Mouse (Mus musculus) embryonic facial prominence, embryonic 10.5 days (tissue): ENCODE results near the gene Usp21. TPM values are rescaled to one million over a fixed set of nuclear protein-coding genes. Genes with fewer than 3 reads are reported as not detected.
"Not testable (repeated sequence)": the region's sequence is repeated elsewhere in the genome, so short reads cannot be mapped to it uniquely, and the experiment has no call there.

ENCODE experiments used
- DNase-seq: peaks from one replicate; pipeline ENCODE4 v3.0.0-alpha.2; 2017; ENCODE audit warnings: low spot score
- H3K27ac ChIP-seq: fragments of 300-500 bp; sonication (generic); replicated peaks from 2 replicates; pipeline ENCODE4 v1.5.1; 2016; ENCODE audit warnings: mild to moderate bottlenecking
- H3K27me3 ChIP-seq: fragments of 300-500 bp; sonication (generic); replicated peaks from 2 replicates; pipeline ENCODE4 v1.6.1; 2016; ENCODE audit warnings: low read depth, mild to moderate bottlenecking; ENCODE audit not compliant: poor library complexity, severe bottlenecking
- H3K36me3 ChIP-seq: fragments of 300-500 bp; sonication (generic); replicated peaks from 2 replicates; pipeline ENCODE4 v1.6.1; 2016; ENCODE audit warnings: mild to moderate bottlenecking, moderate library complexity
- H3K4me1 ChIP-seq: fragments of 300-500 bp; sonication (generic); 2 replicates; pipeline ENCODE4 v1.6.1; 2016
- H3K4me3 ChIP-seq: fragments of 300-500 bp; sonication (generic); 2 replicates; pipeline ENCODE4 v1.5.1; 2016; ENCODE audit warnings: mild to moderate bottlenecking, moderate library complexity
- H3K9me3 ChIP-seq: fragments of 300-500 bp; sonication (generic); 2 replicates; pipeline ENCODE4 v1.6.1; 2016; ENCODE audit warnings: mild to moderate bottlenecking
- WGBS: fragments of 180-500 bp; shearing (Covaris S2); methylation state at CpG from one replicate; pipeline ENCODE4 v1.1.7; 2016; 5-methylcytosine and 5-hydroxymethylcytosine counted together
- polyA plus RNA-seq: library from polyadenylated mRNA; unstranded; fragments of >200 nt; fragmentation: Nextera tagmentation; extraction: Ambion mirVana; gene quantifications from 2 replicates; pipeline ENCODE4 v1.2.1, GENCODE M21; 2016

Usp21 gene
- polyA plus RNA-seq, 1 experiment from 2014 or later = 107 TPM

GRCm38 (mm10) chr1:171245353-171245752, 42.4 kb downstream of the Usp21 start:
- Histone ChIP-seq H3K4me1 (peaks cover 43% of the 10 kb centered on the region), H3K9me3 (no peaks in the 10 kb centered on the region), H3K36me3 (peaks cover 52% of the 10 kb centered on the region), H3K27me3 (no peaks in the 10 kb centered on the region), H3K4me3 (no peak overlapping the region), H3K27ac (no peak overlapping the region)
- WGBS = 89% methylated on average over 8 of the region's 8 CpGs
- no peak for DNase-seq

GRCm38 (mm10) chr1:171241952-171242351, 45.8 kb downstream of the Usp21 start:
- H3K36me3 ChIP-seq = peaks cover 86% of the 10 kb centered on the region
- H3K4me3 ChIP-seq, H3K27me3 ChIP-seq, DNase-seq, H3K27ac ChIP-seq, H3K9me3 ChIP-seq: not testable (repeated sequence)
- 86% methylated on average over 12 of the region's 12 CpGs for WGBS
- H3K4me1 ChIP-seq = peaks cover 14% of the 10 kb centered on the region

- Histone ChIP-seq H3K4me3 (no peak overlapping the region), H3K27ac (no peak overlapping the region), H3K4me1 (peaks cover 9% of the 10 kb centered on the region), H3K36me3 (peaks cover 96% of the 10 kb centered on the region), H3K9me3 (no peaks in the 10 kb centered on the region), H3K27me3 (no peaks in the 10 kb centered on the region)
- no peak for DNase-seq
- 89% methylated on average over 10 of the region's 10 CpGs for WGBS
Measured at GRCm38 (mm10) chr1:171240911-171241310, 46.9 kb downstream of the Usp21 start.

GRCm38 (mm10) chr1:171239992-171240744, 47.6 kb downstream of the Usp21 start:
- WGBS = 79% methylated on average over 15 of the region's 15 CpGs
- Histone ChIP-seq H3K36me3 (peaks cover 97% of the 10 kb centered on the region), H3K4me1 (0 out of 2 replicates have a peak, but pooled peaks cover 2% of the 10 kb centered on the region)

GRCm38 (mm10) chr1:171238463-171238862, 49.3 kb downstream of the Usp21 start:
- 74% methylated on average over 14 of the region's 14 CpGs for WGBS
- H3K36me3 ChIP-seq = peaks cover 100% of the 10 kb centered on the region

More at GRCm38 (mm10) chr1:171239992-171240744, 47.6 kb downstream of the Usp21 start:
- H3K4me3 ChIP-seq = no peak overlapping the region
- H3K9me3 ChIP-seq = no peaks in the 10 kb centered on the region
- H3K27me3 ChIP-seq = no peaks in the 10 kb centered on the region
- H3K27ac ChIP-seq = no peak overlapping the region
- no peak for DNase-seq

GRCm38 (mm10) chr1:171237438-171237837, 50.4 kb downstream of the Usp21 start:
- Histone ChIP-seq H3K9me3 (no peaks in the 10 kb centered on the region), H3K4me3 (no peak overlapping the region), H3K27ac (no peak overlapping the region), H3K36me3 (peaks cover 94% of the 10 kb centered on the region), H3K27me3 (no peaks in the 10 kb centered on the region), H3K4me1 (peaks cover 7% of the 10 kb centered on the region; the same call in 1 of the 2 replicates)
- no peak for DNase-seq
- WGBS = 84% methylated on average over 6 of the region's 6 CpGs

More at GRCm38 (mm10) chr1:171238463-171238862, 49.3 kb downstream of the Usp21 start:
- Histone ChIP-seq H3K4me1 (peaks cover 4% of the 10 kb centered on the region; the same call in 1 of the 2 replicates), H3K9me3 (no peaks in the 10 kb centered on the region), H3K27me3 (no peaks in the 10 kb centered on the region), H3K27ac (no peak overlapping the region), H3K4me3 (no peak overlapping the region)
- DNase-seq = peak; percentile 72

- WGBS = 91% methylated on average over 4 of the region's 4 CpGs
- no peaks in the 10 kb centered on the region for H3K9me3 ChIP-seq
- peaks cover 17% of the 10 kb centered on the region for H3K4me1 ChIP-seq
- H3K4me3 ChIP-seq = no peak overlapping the region
- H3K27ac ChIP-seq = no peak overlapping the region
- peaks cover 77% of the 10 kb centered on the region for H3K36me3 ChIP-seq
- DNase-seq = no peak
- H3K27me3 ChIP-seq = no peaks in the 10 kb centered on the region
Measured at GRCm38 (mm10) chr1:171235791-171236190, 52.0 kb downstream of the Usp21 start.

- 92% methylated on average over 4 of the region's 4 CpGs for WGBS
- H3K4me1 ChIP-seq = peaks cover 28% of the 10 kb centered on the region
- H3K36me3 ChIP-seq = peaks cover 65% of the 10 kb centered on the region
- no peaks in the 10 kb centered on the region for H3K9me3 ChIP-seq
- no peaks in the 10 kb centered on the region for H3K27me3 ChIP-seq
- H3K4me3 ChIP-seq = no peak overlapping the region
- H3K27ac ChIP-seq = no peak overlapping the region
- no peak for DNase-seq
Measured at GRCm38 (mm10) chr1:171234538-171234937, 53.3 kb downstream of the Usp21 start.

- no peak within 1 kb of the TSS for H3K27ac ChIP-seq
- no peak for DNase-seq
- peaks cover 32% of the 10 kb centered on the region for H3K4me1 ChIP-seq
- 91% methylated on average over 14 of the region's 14 CpGs for WGBS
- H3K4me3 ChIP-seq = no peak within 1 kb of the TSS
- no peaks in the 10 kb centered on the region for H3K27me3 ChIP-seq
- H3K36me3 ChIP-seq = peaks cover 60% of the 10 kb centered on the region
- H3K9me3 ChIP-seq = no peaks in the 10 kb centered on the region
Measured at GRCm38 (mm10) chr1:171234126-171234525, 53.7 kb downstream of the Usp21 start, which contains the start of gene Fcer1g. Fcer1g (minus strand) TSS chr1:171234365.

GRCm38 (mm10) chr1:171232800-171233730, 54.7 kb downstream of the Usp21 start:
- no peaks in the 10 kb centered on the region for H3K9me3 ChIP-seq
- peaks cover 36% of the 10 kb centered on the region for H3K4me1 ChIP-seq
- no peak for DNase-seq
- H3K27me3 ChIP-seq = no peaks in the 10 kb centered on the region
- WGBS = 86% methylated on average over 12 of the region's 12 CpGs
- H3K36me3 ChIP-seq = peaks cover 50% of the 10 kb centered on the region
- H3K27ac ChIP-seq = no peak overlapping the region
- no peak overlapping the region for H3K4me3 ChIP-seq

- Histone ChIP-seq H3K4me3 (no peak overlapping the region), H3K36me3 (peaks cover 43% of the 10 kb centered on the region), H3K27ac (no peak overlapping the region), H3K9me3 (no peaks in the 10 kb centered on the region), H3K4me1 (peaks cover 36% of the 10 kb centered on the region), H3K27me3 (no peaks in the 10 kb centered on the region)
- DNase-seq = no peak
- 87% methylated on average over 5 of the region's 5 CpGs for WGBS
Measured at GRCm38 (mm10) chr1:171232348-171232747, 55.4 kb downstream of the Usp21 start.
